Mouse (Mus musculus): ENCODE data around the gene Wfdc12. TPM values are rescaled to one million over a fixed set of nuclear protein-coding genes. Genes with fewer than 3 reads are reported as not detected.
"Not testable (repeated sequence)": the region's sequence is repeated elsewhere in the genome, so short reads cannot be mapped to it uniquely, and the experiment has no call there.

Wfdc12 gene
- not detected in 2 replicates for polyA plus RNA-seq (2012)

GRCm38 (mm10) chr2:164190576-164190975 is at the start of gene Wfdc12:
Gene Wfdc12 (minus strand): TSS chr2:164190608.
- no peak for TF ChIP-seq GATA1 (IDR thresholded peaks at IDR 0.05; ENCODE audit: low read length)
- TF ChIP-seq TAL1 (IDR thresholded peaks at IDR 0.05; ENCODE audit: low read length) = no peak
- H3K4me3 ChIP-seq (replicated peaks) = no peak within 1 kb of the TSS
- no peaks in the 10 kb centered on the region for H3K36me3 ChIP-seq (ENCODE audit: control insufficient read depth)
- H3K9me3 ChIP-seq (ENCODE audit: control insufficient read depth, low read length) = peaks cover under 1% of the 10 kb centered on the region; the same call in 1 of the 2 replicates
- H3K4me1 ChIP-seq (ENCODE audit: control insufficient read depth) = no peaks in the 10 kb centered on the region
- no peaks in the 10 kb centered on the region for H3K27me3 ChIP-seq (ENCODE audit: control insufficient read depth)

- Histone ChIP-seq H3K36me3 (ENCODE audit: control insufficient read depth) (no peaks in the 10 kb centered on the region), H3K27me3 (ENCODE audit: control insufficient read depth) (no peaks in the 10 kb centered on the region), H3K4me3 (replicated peaks) (no peak within 1 kb of the TSS), H3K4me1 (ENCODE audit: control insufficient read depth) (no peaks in the 10 kb centered on the region), H3K9me3 (ENCODE audit: control insufficient read depth, low read length) (no peaks in the 10 kb centered on the region)
- TF ChIP-seq GATA1 (IDR thresholded peaks at IDR 0.05; ENCODE audit: low read length) = no peak
- no peak for TF ChIP-seq TAL1 (IDR thresholded peaks at IDR 0.05; ENCODE audit: low read length)
Measured at GRCm38 (mm10) chr2:164238366-164238765, 48.0 kb upstream of the Wfdc12 start, which contains the start of gene Svs2. Gene Svs2 (minus strand): TSS chr2:164238466.

- H3K27me3 ChIP-seq (ENCODE audit: control insufficient read depth) = no peaks in the 10 kb centered on the region
- no peak overlapping the region for H3K4me3 ChIP-seq (replicated peaks)
- no peaks in the 10 kb centered on the region for H3K36me3 ChIP-seq (ENCODE audit: control insufficient read depth)
- H3K4me1 ChIP-seq (ENCODE audit: control insufficient read depth) = no peaks in the 10 kb centered on the region
- TF ChIP-seq GATA1 (IDR thresholded peaks at IDR 0.05; ENCODE audit: low read length) = no peak
- TF ChIP-seq TAL1 (IDR thresholded peaks at IDR 0.05; ENCODE audit: low read length) = no peak
- 0 out of 2 replicates have a peak, but pooled peaks cover 3% of the 10 kb centered on the region for H3K9me3 ChIP-seq (ENCODE audit: control insufficient read depth, low read length)
Measured at GRCm38 (mm10) chr2:164232671-164233070, 42.3 kb upstream of the Wfdc12 start.

GRCm38 (mm10) chr2:164228361-164229070 is 38.1 kb upstream of the Wfdc12 start:
- TF ChIP-seq TAL1 (IDR thresholded peaks at IDR 0.05; ENCODE audit: low read length) (no peak), GATA1 (IDR thresholded peaks at IDR 0.05; ENCODE audit: low read length) (no peak)
- H3K36me3 ChIP-seq (ENCODE audit: control insufficient read depth) = no peaks in the 10 kb centered on the region
- no peaks in the 10 kb centered on the region for H3K27me3 ChIP-seq (ENCODE audit: control insufficient read depth)
- 0 out of 2 replicates have a peak, but pooled peaks cover 3% of the 10 kb centered on the region for H3K9me3 ChIP-seq (ENCODE audit: control insufficient read depth, low read length)
- no peak overlapping the region for H3K4me3 ChIP-seq (replicated peaks)
- no peaks in the 10 kb centered on the region for H3K4me1 ChIP-seq (ENCODE audit: control insufficient read depth)

- TF ChIP-seq GATA1 (IDR thresholded peaks at IDR 0.05; ENCODE audit: low read length) = no peak
- no peak for TF ChIP-seq TAL1 (IDR thresholded peaks at IDR 0.05; ENCODE audit: low read length)
- H3K36me3 ChIP-seq (ENCODE audit: control insufficient read depth) = no peaks in the 10 kb centered on the region
- H3K27me3 ChIP-seq (ENCODE audit: control insufficient read depth) = no peaks in the 10 kb centered on the region
- H3K4me3 ChIP-seq (replicated peaks) = no peak within 1 kb of the TSS
- no peaks in the 10 kb centered on the region for H3K9me3 ChIP-seq (ENCODE audit: control insufficient read depth, low read length)
- H3K4me1 ChIP-seq (ENCODE audit: control insufficient read depth) = no peaks in the 10 kb centered on the region
Measured at GRCm38 (mm10) chr2:164221522-164221921, 31.1 kb upstream of the Wfdc12 start, which contains the start of gene Wfdc15b. Gene Wfdc15b (minus strand): TSS chr2:164221660.

- Histone ChIP-seq H3K27me3 (ENCODE audit: control insufficient read depth) (no peaks in the 10 kb centered on the region), H3K36me3 (ENCODE audit: control insufficient read depth) (no peaks in the 10 kb centered on the region), H3K4me1 (ENCODE audit: control insufficient read depth) (no peaks in the 10 kb centered on the region), H3K4me3 (replicated peaks) (no peak overlapping the region), H3K9me3 (ENCODE audit: control insufficient read depth, low read length) (no peaks in the 10 kb centered on the region)
- TF ChIP-seq GATA1 (IDR thresholded peaks at IDR 0.05; ENCODE audit: low read length) (no peak), TAL1 (IDR thresholded peaks at IDR 0.05; ENCODE audit: low read length) (no peak)
Measured at GRCm38 (mm10) chr2:164219295-164219694, 28.9 kb upstream of the Wfdc12 start.

GRCm38 (mm10) chr2:164212711-164213110 is 22.3 kb upstream of the Wfdc12 start:
- no peaks in the 10 kb centered on the region for H3K4me1 ChIP-seq (ENCODE audit: control insufficient read depth)
- H3K9me3 ChIP-seq (ENCODE audit: control insufficient read depth, low read length) = no peaks in the 10 kb centered on the region
- H3K36me3 ChIP-seq (ENCODE audit: control insufficient read depth) = no peaks in the 10 kb centered on the region
- no peak overlapping the region for H3K4me3 ChIP-seq (replicated peaks)
- H3K27me3 ChIP-seq (ENCODE audit: control insufficient read depth) = no peaks in the 10 kb centered on the region
- TF ChIP-seq GATA1 (IDR thresholded peaks at IDR 0.05; ENCODE audit: low read length) (no peak), TAL1 (IDR thresholded peaks at IDR 0.05; ENCODE audit: low read length) (no peak)

GRCm38 (mm10) chr2:164210892-164211291 is 20.5 kb upstream of the Wfdc12 start:
- no peak for TF ChIP-seq TAL1 (IDR thresholded peaks at IDR 0.05; ENCODE audit: low read length)
- TF ChIP-seq GATA1 (IDR thresholded peaks at IDR 0.05; ENCODE audit: low read length) = no peak

GRCm38 (mm10) chr2:164206676-164207075 is 16.3 kb upstream of the Wfdc12 start:
- H3K4me1 ChIP-seq (ENCODE audit: control insufficient read depth) = no peaks in the 10 kb centered on the region
- H3K9me3 ChIP-seq (ENCODE audit: control insufficient read depth, low read length) = no peaks in the 10 kb centered on the region
- no peak for TF ChIP-seq GATA1 (IDR thresholded peaks at IDR 0.05; ENCODE audit: low read length)
- TF ChIP-seq TAL1 (IDR thresholded peaks at IDR 0.05; ENCODE audit: low read length) = no peak
- H3K4me3 ChIP-seq (replicated peaks) = no peak overlapping the region
- H3K27me3 ChIP-seq (ENCODE audit: control insufficient read depth) = no peaks in the 10 kb centered on the region
- H3K36me3 ChIP-seq (ENCODE audit: control insufficient read depth) = no peaks in the 10 kb centered on the region

More at GRCm38 (mm10) chr2:164210892-164211291, 20.5 kb upstream of the Wfdc12 start:
- H3K36me3 ChIP-seq (ENCODE audit: control insufficient read depth) = no peaks in the 10 kb centered on the region
- H3K4me3 ChIP-seq (replicated peaks) = no peak overlapping the region
- H3K9me3 ChIP-seq (ENCODE audit: control insufficient read depth, low read length) = no peaks in the 10 kb centered on the region
- H3K4me1 ChIP-seq (ENCODE audit: control insufficient read depth) = no peaks in the 10 kb centered on the region
- H3K27me3 ChIP-seq (ENCODE audit: control insufficient read depth) = no peaks in the 10 kb centered on the region

- H3K36me3 ChIP-seq (ENCODE audit: control insufficient read depth) = not testable (repeated sequence)
Measured at GRCm38 (mm10) chr2:164206011-164206410, 15.6 kb upstream of the Wfdc12 start.

More at GRCm38 (mm10) chr2:164206011-164206410, 15.6 kb upstream of the Wfdc12 start:
- H3K4me3 ChIP-seq (replicated peaks); H3K4me1 ChIP-seq (ENCODE audit: control insufficient read depth); H3K27me3 ChIP-seq (ENCODE audit: control insufficient read depth); H3K9me3 ChIP-seq (ENCODE audit: control insufficient read depth, low read length): not testable (repeated sequence)
